Mouse (Mus musculus): Measurements from ENCODE around the gene Mybph. TPM values are rescaled to one million over a fixed set of nuclear protein-coding genes. Genes with fewer than 3 reads are reported as not detected.

Gene Mybph
- polyA plus RNA-seq (2014; fragmentation: Nextera tagmentation; extraction: Ambion mirVana): 2.2 and 4.4 TPM in 2 replicates

- 64% methylated on average over 1 of the region's 1 CpGs for WGBS
- H3K4me1 ChIP-seq (ENCODE audit: control insufficient read depth, insufficient read depth, low read length): peaks cover 7% of the 10 kb centered on the region
- no peak for DNase-seq (ENCODE audit: low spot score)
Observed at GRCm38 (mm10) chr1:134193126-134193525, at the start of gene Mybph. Gene Mybph, plus strand, starts transcription at chr1:134193448.

GRCm38 (mm10) chr1:134146066-134146465 is 47.2 kb upstream of the Mybph start:
- no peaks in the 10 kb centered on the region for H3K36me3 ChIP-seq (replicated peaks; ENCODE audit: control insufficient read depth, insufficient read depth, low read depth, low read length)
- ATAC-seq (replicated peaks; ENCODE audit: insufficient number of reproducible peaks, low FRiP score, low TSS enrichment, low read depth): no peak
- no peak for DNase-seq (ENCODE audit: low spot score)
- 82% methylated on average over 8 of the region's 8 CpGs for WGBS
- H3K27ac ChIP-seq (replicated peaks; ENCODE audit: low read depth, low read length): no peak overlapping the region
- no peak overlapping the region for H3K4me3 ChIP-seq (ENCODE audit: low read depth, low read length)
- no peaks in the 10 kb centered on the region for H3K27me3 ChIP-seq (ENCODE audit: control insufficient read depth, insufficient read depth, low read length)
- no peaks in the 10 kb centered on the region for H3K4me1 ChIP-seq (ENCODE audit: control insufficient read depth, insufficient read depth, low read length)
- H3K9me3 ChIP-seq (replicated peaks; ENCODE audit: control insufficient read depth, low read length): no peaks in the 10 kb centered on the region
- no peak overlapping the region for H3K9ac ChIP-seq (replicated peaks; ENCODE audit: low read length)
- no peak overlapping the region for H3K4me2 ChIP-seq (ENCODE audit: low read depth, low read length)

More at GRCm38 (mm10) chr1:134193126-134193525, at the start of gene Mybph:
- Histone ChIP-seq H3K27me3 (ENCODE audit: control insufficient read depth, insufficient read depth, low read length) (no peaks in the 10 kb centered on the region), H3K4me3 (ENCODE audit: low read depth, low read length) (no peak within 1 kb of the TSS), H3K9ac (replicated peaks; ENCODE audit: low read length) (no peak within 1 kb of the TSS), H3K4me2 (ENCODE audit: low read depth, low read length) (no peak within 1 kb of the TSS; the same call in none of the 2 replicates), H3K27ac (replicated peaks; ENCODE audit: low read depth, low read length) (no peak within 1 kb of the TSS), H3K9me3 (replicated peaks; ENCODE audit: control insufficient read depth, low read length) (no peaks in the 10 kb centered on the region), H3K36me3 (replicated peaks; ENCODE audit: control insufficient read depth, insufficient read depth, low read depth, low read length) (no peaks in the 10 kb centered on the region)
- no peak for ATAC-seq (replicated peaks; ENCODE audit: insufficient number of reproducible peaks, low FRiP score, low TSS enrichment, low read depth)

GRCm38 (mm10) chr1:134150076-134150475 is 43.2 kb upstream of the Mybph start:
- Histone ChIP-seq H3K9me3 (replicated peaks; ENCODE audit: control insufficient read depth, low read length) (no peaks in the 10 kb centered on the region), H3K4me2 (ENCODE audit: low read depth, low read length) (no peak overlapping the region; the same call in 1 of the 2 replicates), H3K36me3 (replicated peaks; ENCODE audit: control insufficient read depth, insufficient read depth, low read depth, low read length) (no peaks in the 10 kb centered on the region), H3K4me3 (ENCODE audit: low read depth, low read length) (no peak overlapping the region), H3K4me1 (ENCODE audit: control insufficient read depth, insufficient read depth, low read length) (no peaks in the 10 kb centered on the region), H3K27ac (replicated peaks; ENCODE audit: low read depth, low read length) (no peak overlapping the region), H3K27me3 (ENCODE audit: control insufficient read depth, insufficient read depth, low read length) (no peaks in the 10 kb centered on the region), H3K9ac (replicated peaks; ENCODE audit: low read length) (no peak overlapping the region)
- ATAC-seq (replicated peaks; ENCODE audit: insufficient number of reproducible peaks, low FRiP score, low TSS enrichment, low read depth) (no peak), DNase-seq (ENCODE audit: low spot score) (no peak)
- WGBS: 64% methylated on average over 8 of the region's 8 CpGs

- Histone ChIP-seq H3K4me2 (ENCODE audit: low read depth, low read length) (no peak overlapping the region), H3K27ac (replicated peaks; ENCODE audit: low read depth, low read length) (no peak overlapping the region), H3K9me3 (replicated peaks; ENCODE audit: control insufficient read depth, low read length) (no peaks in the 10 kb centered on the region), H3K9ac (replicated peaks; ENCODE audit: low read length) (no peak overlapping the region), H3K4me1 (ENCODE audit: control insufficient read depth, insufficient read depth, low read length) (no peaks in the 10 kb centered on the region), H3K27me3 (ENCODE audit: control insufficient read depth, insufficient read depth, low read length) (no peaks in the 10 kb centered on the region), H3K4me3 (ENCODE audit: low read depth, low read length) (no peak overlapping the region), H3K36me3 (replicated peaks; ENCODE audit: control insufficient read depth, insufficient read depth, low read depth, low read length) (no peaks in the 10 kb centered on the region)
- 92% methylated on average over 9 of the region's 9 CpGs for WGBS
- ATAC-seq (replicated peaks; ENCODE audit: insufficient number of reproducible peaks, low FRiP score, low TSS enrichment, low read depth): no peak
- DNase-seq (ENCODE audit: low spot score): no peak
Observed at GRCm38 (mm10) chr1:134150745-134151144, 42.5 kb upstream of the Mybph start.

GRCm38 (mm10) chr1:134151655-134152412 is 41.4 kb upstream of the Mybph start:
- Histone ChIP-seq H3K4me1 (ENCODE audit: control insufficient read depth, insufficient read depth, low read length) (no peaks in the 10 kb centered on the region), H3K9me3 (replicated peaks; ENCODE audit: control insufficient read depth, low read length) (no peaks in the 10 kb centered on the region), H3K27me3 (ENCODE audit: control insufficient read depth, insufficient read depth, low read length) (no peaks in the 10 kb centered on the region), H3K36me3 (replicated peaks; ENCODE audit: control insufficient read depth, insufficient read depth, low read depth, low read length) (no peaks in the 10 kb centered on the region), H3K4me3 (ENCODE audit: low read depth, low read length) (no peak overlapping the region), H3K9ac (replicated peaks; ENCODE audit: low read length) (no peak overlapping the region), H3K4me2 (ENCODE audit: low read depth, low read length) (no peak overlapping the region), H3K27ac (replicated peaks; ENCODE audit: low read depth, low read length) (no peak overlapping the region)
- peak; percentile 94 for DNase-seq (ENCODE audit: low spot score)
- peak; percentile 74; the same call in 1 of the 2 replicates for ATAC-seq (replicated peaks; ENCODE audit: insufficient number of reproducible peaks, low FRiP score, low TSS enrichment, low read depth)
- WGBS: 36% methylated on average over 13 of the region's 13 CpGs

- Histone ChIP-seq H3K4me3 (ENCODE audit: low read depth, low read length) (no peak overlapping the region), H3K36me3 (replicated peaks; ENCODE audit: control insufficient read depth, insufficient read depth, low read depth, low read length) (no peaks in the 10 kb centered on the region), H3K9ac (replicated peaks; ENCODE audit: low read length) (no peak overlapping the region), H3K27ac (replicated peaks; ENCODE audit: low read depth, low read length) (no peak overlapping the region), H3K9me3 (replicated peaks; ENCODE audit: control insufficient read depth, low read length) (no peaks in the 10 kb centered on the region), H3K27me3 (ENCODE audit: control insufficient read depth, insufficient read depth, low read length) (no peaks in the 10 kb centered on the region), H3K4me1 (ENCODE audit: control insufficient read depth, insufficient read depth, low read length) (no peaks in the 10 kb centered on the region), H3K4me2 (ENCODE audit: low read depth, low read length) (no peak overlapping the region)
- ATAC-seq (replicated peaks; ENCODE audit: insufficient number of reproducible peaks, low FRiP score, low TSS enrichment, low read depth): no peak
- 71% methylated on average over 21 of the region's 21 CpGs for WGBS
- no peak for DNase-seq (ENCODE audit: low spot score)
Observed at GRCm38 (mm10) chr1:134152626-134153590, 40.3 kb upstream of the Mybph start.

- Histone ChIP-seq H3K4me2 (ENCODE audit: low read depth, low read length) (no peak overlapping the region), H3K9ac (replicated peaks; ENCODE audit: low read length) (no peak overlapping the region), H3K27me3 (ENCODE audit: control insufficient read depth, insufficient read depth, low read length) (no peaks in the 10 kb centered on the region), H3K4me1 (ENCODE audit: control insufficient read depth, insufficient read depth, low read length) (no peaks in the 10 kb centered on the region), H3K9me3 (replicated peaks; ENCODE audit: control insufficient read depth, low read length) (no peaks in the 10 kb centered on the region), H3K4me3 (ENCODE audit: low read depth, low read length) (no peak overlapping the region), H3K36me3 (replicated peaks; ENCODE audit: control insufficient read depth, insufficient read depth, low read depth, low read length) (no peaks in the 10 kb centered on the region), H3K27ac (replicated peaks; ENCODE audit: low read depth, low read length) (no peak overlapping the region)
- WGBS: 80% methylated on average over 3 of the region's 3 CpGs
- ATAC-seq (replicated peaks; ENCODE audit: insufficient number of reproducible peaks, low FRiP score, low TSS enrichment, low read depth) (no peak), DNase-seq (ENCODE audit: low spot score) (no peak)
Observed at GRCm38 (mm10) chr1:134154121-134154520, 39.1 kb upstream of the Mybph start.
